Mouse (Mus musculus): ENCODE measurements around the gene Mog. TPM values are rescaled to one million over a fixed set of nuclear protein-coding genes. Genes with fewer than 3 reads are reported as not detected.

Mog gene
- total and polyA plus RNA-seq, 3 experiments: not detected

- H3K27ac ChIP-seq (ENCODE audit: insufficient read depth, low read depth): no peak overlapping the region
- dilution Hi-C loops (cut with MboI; ENCODE audit: extremely low pct_ligation_motif_present, extremely low pct_unique_long_range_greater_than_20kb, low sequenced_read_pairs): no loop called here
- no peak overlapping the region for H3K4me2 ChIP-seq (ENCODE audit: insufficient read depth, low read depth, poor library complexity, severe bottlenecking)
- H3K79me2 ChIP-seq (replicated peaks; ENCODE audit: control insufficient read depth, extremely low read depth, insufficient read depth, poor library complexity, severe bottlenecking): no peaks in the 10 kb centered on the region
- no peaks in the 10 kb centered on the region for H3K9me3 ChIP-seq (replicated peaks; ENCODE audit: low read length)
- H3K4me3 ChIP-seq (replicated peaks in 1 of 3; ENCODE audit: low read depth in 2 of 3, low read length in 2 of 3, poor library complexity in 1 of 3): no peak overlapping the region
- in situ Hi-C loops (cut with MboI; ENCODE audit: low pct_ligation_motif_present, low pct_unique_long_range_greater_than_20kb, low sequenced_read_pairs): loop anchor here (5.0 kb wide), 1 partner anchor 133 kb away; no protein-coding TSS in a partner anchor
- TF ChIP-seq POLR2AphosphoS2 (IDR thresholded peaks at IDR 0.05; ENCODE audit: low read depth, low read length): no peak
- TF ChIP-seq BHLHE40 (IDR thresholded peaks at IDR 0.05; ENCODE audit: low read depth, low read length): no peak
- no peak for TF ChIP-seq UBTF (IDR thresholded peaks at IDR 0.05; ENCODE audit: low read depth, low read length)
- no peak for TF ChIP-seq ZC3H11A (IDR thresholded peaks at IDR 0.05; ENCODE audit: low read depth, low read length)
- TF ChIP-seq USF1 (IDR thresholded peaks at IDR 0.05; ENCODE audit: low read depth, low read length): no peak
- TF ChIP-seq ZNF384 (IDR thresholded peaks at IDR 0.05; ENCODE audit: low read depth, low read length): no peak
- TF ChIP-seq TCF12 (IDR thresholded peaks at IDR 0.05; ENCODE audit: low read depth, low read length): no peak
- no peak for TF ChIP-seq TBP (conservative IDR thresholded peaks at IDR 0.05; ENCODE audit: low read depth, low read length)
- TF ChIP-seq CHD2 (IDR thresholded peaks at IDR 0.05; ENCODE audit: low read length): no peak
- TF ChIP-seq ZMIZ1 (IDR thresholded peaks at IDR 0.05; ENCODE audit: low read depth, low read length): no peak
- no peak for TF ChIP-seq JUN (IDR thresholded peaks at IDR 0.05; ENCODE audit: insufficient read depth, low read depth, low read length)
- no peak for TF ChIP-seq RCOR1 (conservative IDR thresholded peaks at IDR 0.05; ENCODE audit: low read depth, low read length)
- H3K27me3 ChIP-seq (replicated peaks): no peaks in the 10 kb centered on the region
- H3K4me1 ChIP-seq (ENCODE audit: control insufficient read depth in 1 of 2, insufficient read depth in 2 of 2): peaks cover 4 to 12% of the 10 kb centered on the region in 2 experiments
- H3K36me3 ChIP-seq (replicated peaks in 1 of 2; ENCODE audit: control insufficient read depth in 1 of 2, insufficient read depth in 1 of 2, low read length in 1 of 2): peaks cover 7 to 51% of the 10 kb centered on the region in 2 experiments
- no peak for DNase-seq (ENCODE audit: extremely low read depth)
- H3K9ac ChIP-seq (ENCODE audit: insufficient read depth, low read depth): no peak overlapping the region
Observed at GRCm38 (mm10) chr17:37050399-37050798, 27.2 kb upstream of the Mog start.

GRCm38 (mm10) chr17:37049570-37050310 is 26.5 kb upstream of the Mog start:
- no peak overlapping the region for H3K9ac ChIP-seq (ENCODE audit: insufficient read depth, low read depth)

More at GRCm38 (mm10) chr17:37049570-37050310, 26.5 kb upstream of the Mog start:
- Histone ChIP-seq H3K4me2 (ENCODE audit: insufficient read depth, low read depth, poor library complexity, severe bottlenecking) (no peak overlapping the region), H3K36me3 (replicated peaks in 1 of 2; ENCODE audit: control insufficient read depth in 1 of 2, insufficient read depth in 1 of 2, low read length in 1 of 2) (peaks cover 6 to 44% of the 10 kb centered on the region in 2 experiments), H3K9me3 (replicated peaks; ENCODE audit: low read length) (no peaks in the 10 kb centered on the region), H3K27me3 (replicated peaks) (peaks cover 4% of the 10 kb centered on the region), H3K27ac (ENCODE audit: insufficient read depth, low read depth) (no peak overlapping the region), H3K4me3 (replicated peaks in 1 of 3; ENCODE audit: low read depth in 2 of 3, low read length in 2 of 3, poor library complexity in 1 of 3) (no peak overlapping the region), H3K4me1 (ENCODE audit: control insufficient read depth in 1 of 2, insufficient read depth in 2 of 2) (peaks cover 5 to 18% of the 10 kb centered on the region in 2 experiments), H3K79me2 (replicated peaks; ENCODE audit: control insufficient read depth, extremely low read depth, insufficient read depth, poor library complexity, severe bottlenecking) (no peaks in the 10 kb centered on the region)
- DNase-seq (ENCODE audit: extremely low read depth): no peak
- TF ChIP-seq NELFE (IDR thresholded peaks at IDR 0.05; ENCODE audit: low read depth, low read length): no peak
- no peak for TF ChIP-seq NRF1 (IDR thresholded peaks at IDR 0.05; ENCODE audit: low read depth, low read length)
- TF ChIP-seq ZMIZ1 (IDR thresholded peaks at IDR 0.05; ENCODE audit: low read depth, low read length): no peak
- no peak for TF ChIP-seq RAD21 (IDR thresholded peaks at IDR 0.05; ENCODE audit: low read depth, low read length)
- no peak for TF ChIP-seq UBTF (IDR thresholded peaks at IDR 0.05; ENCODE audit: low read depth, low read length)
- TF ChIP-seq MYC (IDR thresholded peaks at IDR 0.05; ENCODE audit: low read depth, low read length): no peak
- no peak for TF ChIP-seq USF2 (conservative IDR thresholded peaks at IDR 0.05; ENCODE audit: low read depth, low read length)
- TF ChIP-seq ZC3H11A (IDR thresholded peaks at IDR 0.05; ENCODE audit: low read depth, low read length): no peak
- TF ChIP-seq CTCF (conservative IDR thresholded peaks at IDR 0.05 in 1 of 2, IDR thresholded peaks at IDR 0.05 in 1 of 2; ENCODE audit: low read depth in 2 of 2, low read length in 2 of 2): no peak
- TF ChIP-seq ELF1 (IDR thresholded peaks at IDR 0.05; ENCODE audit: low read depth, low read length): no peak
- TF ChIP-seq RCOR1 (conservative IDR thresholded peaks at IDR 0.05; ENCODE audit: low read depth, low read length): no peak
- TF ChIP-seq PAX5 (IDR thresholded peaks at IDR 0.05; ENCODE audit: low read length): no peak
- TF ChIP-seq HCFC1 (IDR thresholded peaks at IDR 0.05; ENCODE audit: low read depth, low read length): no peak
- TF ChIP-seq EP300 (IDR thresholded peaks at IDR 0.05; ENCODE audit: low read length): no peak
- TF ChIP-seq MAZ (IDR thresholded peaks at IDR 0.05; ENCODE audit: low read depth, low read length): no peak
- no peak for TF ChIP-seq MAX (IDR thresholded peaks at IDR 0.05; ENCODE audit: low read length)
- dilution Hi-C loops (cut with MboI; ENCODE audit: extremely low pct_ligation_motif_present, extremely low pct_unique_long_range_greater_than_20kb, low sequenced_read_pairs): no loop called here
- in situ Hi-C loops (cut with MboI; ENCODE audit: low pct_ligation_motif_present, low pct_unique_long_range_greater_than_20kb, low sequenced_read_pairs): loop anchor here (5.0 kb wide), 1 partner anchor 132 kb away; no protein-coding TSS in a partner anchor
